Mouse (Mus musculus): ENCODE results near the gene Lsm12.
"Not testable (repeated sequence)": the region's sequence is repeated elsewhere in the genome, so short reads cannot be mapped to it uniquely, and the experiment has no call there.

Lsm12 gene

DNA sequence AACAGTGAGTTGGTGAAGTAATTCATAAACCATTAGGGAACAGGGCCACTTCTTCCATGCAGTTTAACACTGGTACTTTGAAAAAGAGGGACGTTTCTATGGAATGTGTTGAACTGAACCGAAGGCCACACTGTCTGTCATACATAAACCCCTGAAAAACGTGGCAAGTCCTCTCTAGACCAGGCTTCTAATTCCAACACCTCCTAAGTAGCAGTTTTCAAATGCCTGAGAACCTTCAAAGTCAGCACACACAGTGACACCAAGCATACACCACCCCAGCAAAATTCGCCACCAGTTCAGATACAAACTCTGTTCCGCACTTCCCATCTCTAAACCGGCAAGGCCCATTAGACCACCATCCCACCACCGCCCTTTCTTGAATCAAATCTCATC lies 847 bp downstream of the Lsm12 start:
- DNase-seq: no peak

DNA sequence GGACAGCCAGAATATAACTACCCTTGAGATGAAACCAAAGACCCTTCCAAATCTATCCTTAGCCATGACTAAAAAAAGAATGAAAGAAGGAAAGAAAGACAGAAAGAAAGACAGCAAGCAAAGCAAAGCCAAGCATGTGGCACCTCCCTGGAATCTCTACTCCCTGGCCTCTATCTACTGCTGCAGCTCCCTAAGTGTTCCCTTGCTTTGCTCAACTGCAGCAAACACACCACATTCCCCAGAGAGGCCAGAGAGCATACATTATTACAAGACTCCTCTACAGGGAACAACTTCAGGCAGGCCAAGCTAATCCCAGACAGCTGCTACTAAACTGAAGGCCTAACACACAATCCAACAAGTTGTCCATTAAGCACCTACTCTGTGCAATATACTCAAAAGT lies 5.3 kb downstream of the Lsm12 start:
- DNase-seq: no peak

DNA sequence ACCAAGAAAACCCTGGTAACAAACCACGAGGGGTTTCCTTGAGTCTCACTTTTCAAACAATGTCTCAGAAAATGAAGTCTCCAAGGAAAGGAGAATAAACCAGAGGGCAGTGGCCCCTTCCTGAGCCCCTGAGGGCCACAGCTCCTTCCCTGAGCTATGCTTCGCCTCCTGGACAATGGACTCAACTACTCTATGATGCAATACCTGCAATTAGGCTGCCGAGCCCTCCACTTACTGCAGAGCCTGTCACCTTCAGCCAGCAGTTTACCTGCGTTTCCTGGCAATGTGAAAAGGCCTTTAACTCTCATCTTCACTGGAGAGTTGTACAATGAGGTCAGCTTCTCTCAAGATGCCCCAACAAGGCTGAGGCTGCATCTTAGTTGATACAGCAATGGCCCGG lies 16.4 kb downstream of the Lsm12 start:
- no peak for DNase-seq

DNA sequence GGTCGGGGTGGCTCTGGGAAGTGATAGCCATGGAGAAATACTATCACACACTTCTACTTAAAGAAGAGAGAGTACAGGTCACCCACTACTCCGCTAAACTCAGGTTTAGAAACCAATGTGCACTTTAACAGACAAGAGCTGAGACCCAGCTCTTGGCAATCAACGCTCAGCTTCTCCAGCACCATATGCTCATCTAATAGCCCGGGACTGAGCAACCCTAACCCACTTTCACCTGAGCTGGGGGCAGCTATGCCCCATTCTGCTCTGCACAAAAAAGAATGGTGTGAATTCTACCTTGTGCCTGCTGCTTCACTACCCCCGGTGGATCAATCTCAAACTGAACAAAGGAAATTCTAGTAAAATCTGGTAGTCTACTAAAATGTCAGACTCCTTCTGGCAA lies 17.6 kb downstream of the Lsm12 start:
- DNase-seq: no peak

DNA sequence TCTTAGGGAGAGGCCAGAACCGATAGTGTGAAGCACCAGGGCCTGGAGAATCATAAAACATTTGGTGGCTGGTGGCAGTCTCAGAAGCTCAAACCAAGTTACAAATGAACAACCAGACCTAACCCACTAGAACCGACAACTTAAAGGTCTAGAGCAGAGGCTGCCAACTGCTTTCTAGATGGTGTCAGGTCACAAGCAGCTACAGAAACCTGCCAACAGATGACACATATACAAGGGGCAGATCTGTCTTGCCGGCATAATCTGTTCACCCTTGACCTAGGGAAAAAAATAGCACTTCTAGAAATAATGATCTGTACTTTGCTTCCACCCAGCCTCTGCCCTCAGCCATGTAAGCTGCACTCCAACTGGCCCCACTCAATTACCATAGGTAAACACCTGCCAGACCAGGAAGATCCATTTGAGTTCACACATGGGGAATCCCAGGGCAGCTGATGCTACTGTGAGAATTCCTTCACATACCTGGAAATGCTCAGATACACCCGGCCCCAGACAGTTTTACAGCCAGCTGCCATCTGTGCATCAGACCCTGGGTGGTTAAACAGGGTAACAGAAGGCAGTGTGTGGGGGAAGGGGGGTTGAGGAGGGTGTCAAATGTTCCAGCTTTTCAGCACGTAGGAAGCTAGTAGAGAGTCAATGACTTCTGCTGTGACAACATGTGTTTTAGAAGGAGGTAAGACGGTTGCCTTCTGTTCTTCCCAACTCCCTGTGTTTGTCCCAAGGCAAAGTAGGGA lies 18.9 kb downstream of the Lsm12 start:
- DNase-seq: no peak

DNA sequence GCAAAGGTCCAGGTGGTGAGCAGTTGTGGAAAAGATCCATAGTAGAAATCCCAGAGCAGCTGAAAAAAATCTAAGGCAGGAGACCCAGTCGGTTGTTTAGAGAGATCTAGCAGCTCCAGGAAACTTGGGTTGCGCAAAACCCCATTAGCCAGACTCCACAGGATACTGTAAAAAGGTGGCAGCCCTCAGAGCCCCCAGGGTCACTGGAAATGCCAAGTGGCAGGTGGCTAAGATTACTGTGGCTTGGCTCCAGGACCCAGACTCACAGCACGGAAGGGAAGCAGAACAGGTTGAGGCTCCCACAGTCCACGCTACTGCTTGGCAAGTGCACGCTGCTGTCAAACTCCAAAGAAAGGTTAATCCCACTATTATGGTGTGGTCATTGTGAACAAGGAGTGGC lies 25.3 kb downstream of the Lsm12 start:
- DNase-seq: no peak

DNA sequence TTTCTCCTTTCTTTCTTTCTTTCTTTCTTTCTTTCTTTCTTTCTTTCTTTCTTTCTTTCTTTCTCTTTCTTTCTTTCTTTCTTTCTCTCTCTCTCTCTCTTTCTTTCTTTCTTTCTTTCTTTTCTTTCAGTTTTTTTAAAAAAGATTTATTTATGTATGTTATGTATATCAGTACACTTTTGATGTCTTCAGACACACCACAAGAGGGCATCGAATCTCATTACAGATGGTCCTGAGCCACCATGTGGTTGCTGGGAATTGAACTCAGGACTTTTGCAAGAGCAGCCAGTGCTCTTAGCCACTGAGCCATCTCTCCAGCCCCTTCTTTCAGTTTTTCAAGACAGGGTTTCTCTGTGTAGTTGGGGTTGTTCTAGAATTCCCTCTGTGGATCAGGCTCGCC lies 27.1 kb downstream of the Lsm12 start:
- not testable (repeated sequence) for DNase-seq

DNA sequence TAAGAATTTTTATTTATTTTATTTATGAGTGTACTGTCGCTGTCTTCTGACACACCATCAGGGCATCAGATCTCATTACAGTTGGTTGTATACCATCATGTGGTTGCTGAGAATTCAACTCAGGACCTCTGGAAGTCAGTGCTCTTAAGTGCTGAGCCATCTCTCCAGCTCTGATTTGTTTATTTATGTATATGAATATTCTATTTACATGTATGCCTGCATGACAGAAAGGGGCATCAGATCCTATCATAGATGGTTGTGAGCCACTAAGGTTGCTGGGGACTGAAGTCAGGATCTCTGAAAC lies 28.4 kb downstream of the Lsm12 start:
- no peak for DNase-seq

DNA sequence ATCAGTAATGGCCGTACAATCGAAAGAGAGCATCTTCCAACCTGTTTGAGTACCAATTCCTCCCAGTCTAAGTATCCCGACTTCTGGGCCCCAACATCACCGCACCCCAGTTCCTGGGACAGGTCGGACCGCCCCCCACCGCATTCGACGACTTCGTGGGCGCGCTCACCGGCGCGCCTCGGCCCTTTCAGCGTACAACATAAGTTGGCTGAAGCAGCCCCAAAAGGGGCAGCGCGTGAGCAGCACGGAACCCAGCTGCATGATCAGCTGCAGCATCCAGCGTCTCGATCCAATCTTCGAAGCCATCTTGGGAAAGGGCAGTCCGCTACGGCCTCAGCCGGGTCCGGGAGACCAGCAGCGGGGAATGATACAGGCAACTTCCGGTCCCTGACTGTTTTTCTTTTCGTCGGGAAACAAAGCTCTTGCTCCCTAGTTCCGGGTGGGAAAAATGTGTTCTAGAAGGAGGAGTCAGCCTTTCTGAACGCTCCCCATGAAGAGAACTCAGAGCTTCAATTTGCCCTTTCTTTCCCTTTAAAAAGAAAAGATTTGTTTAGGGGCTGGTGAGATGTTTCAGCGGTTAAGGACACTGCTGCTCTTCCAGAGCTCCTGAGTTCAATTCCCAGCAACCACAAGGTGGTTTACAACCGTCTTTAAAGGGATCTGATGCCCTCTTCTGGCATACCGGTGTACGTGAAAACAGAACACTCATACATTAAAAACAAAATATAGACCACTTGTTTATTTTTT lies 28.9 kb downstream of the Lsm12 start, which contains the start of gene Tmem101:
Gene Tmem101 (minus strand): TSS at position 366 of the 747 bp plus-strand sequence.
- DNase-seq: peak; percentile 95

DNA sequence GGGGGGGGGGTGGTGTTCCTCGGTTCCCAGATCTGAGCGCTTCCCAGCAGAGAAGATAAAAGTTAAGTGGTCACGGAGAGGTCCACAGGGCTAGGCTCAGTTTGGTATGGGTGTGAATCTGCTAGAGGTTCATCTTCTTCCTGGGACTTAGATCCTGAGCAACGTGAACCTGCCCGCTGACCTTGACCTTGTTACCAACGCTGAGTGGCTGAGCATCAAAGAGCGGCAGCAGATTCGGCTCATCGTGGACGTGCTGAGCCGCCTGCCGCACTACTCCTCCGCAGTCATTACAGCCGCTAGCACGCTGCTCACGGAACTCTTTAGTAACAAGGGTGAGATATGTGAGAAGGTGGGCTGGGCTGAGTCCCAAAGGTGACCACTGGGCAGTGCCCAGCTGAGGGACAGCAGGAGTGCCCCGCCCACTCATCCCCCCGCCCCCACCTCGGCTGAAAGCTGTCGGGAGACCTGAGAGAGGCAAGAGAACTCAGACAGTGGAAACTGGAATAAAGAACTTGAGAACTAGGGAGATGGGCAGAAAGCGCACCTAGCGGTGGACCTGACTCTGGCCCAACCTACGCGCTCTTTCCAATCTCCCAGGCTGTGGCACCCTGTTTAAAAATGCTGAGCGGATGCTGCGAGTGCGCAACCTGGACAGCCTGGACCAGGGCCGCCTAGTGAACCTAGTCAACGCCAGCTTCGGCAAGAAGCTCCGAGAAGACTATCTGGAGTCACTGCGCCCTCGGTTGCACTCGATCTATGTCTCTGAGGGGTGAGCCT lies 37.7 kb downstream of the Lsm12 start:
- DNase-seq: peak in 1 of 2 experiments; percentile 29

DNA sequence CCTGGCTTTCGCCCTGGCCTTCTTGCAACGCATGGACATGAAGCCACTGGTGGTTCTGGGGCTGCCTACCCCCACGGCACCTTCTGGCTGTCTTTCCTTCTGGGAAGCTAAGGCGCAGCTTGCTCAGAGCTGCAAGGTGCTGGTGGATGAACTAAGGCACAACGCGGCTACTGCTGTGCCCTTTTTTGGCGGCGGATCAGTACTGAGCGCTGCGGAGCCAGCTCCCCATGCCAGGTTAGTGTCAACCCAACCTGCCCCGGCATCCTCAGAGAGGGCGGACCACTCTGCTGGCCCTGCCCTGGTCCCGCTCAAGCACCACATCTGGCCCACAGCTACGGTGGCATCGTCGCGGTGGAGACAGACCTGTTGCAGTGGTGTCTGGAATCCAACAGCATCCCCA lies 38.6 kb downstream of the Lsm12 start:
- DNase-seq: no peak

DNA sequence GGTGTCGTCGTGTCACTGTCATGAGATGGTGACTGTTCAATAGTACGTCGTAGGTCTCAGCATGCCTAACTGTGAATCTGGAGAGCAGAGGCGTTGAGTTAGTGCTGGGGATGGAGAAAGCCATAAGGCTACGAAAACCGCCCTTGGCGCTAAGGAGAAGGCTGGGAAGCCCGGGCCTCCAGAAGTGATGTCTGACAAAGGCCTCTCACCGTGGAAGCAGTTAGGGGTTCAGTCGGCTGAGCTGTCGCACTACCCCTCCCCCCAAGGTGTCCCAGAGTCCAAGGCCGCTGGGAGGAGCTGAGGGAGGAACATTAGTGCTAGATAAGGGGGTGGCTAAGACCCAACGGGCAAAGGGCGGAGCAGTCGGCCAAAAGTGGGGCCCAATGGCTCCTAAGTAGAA lies 39.1 kb downstream of the Lsm12 start:
- peak in 1 of 2 experiments; percentile 25 for DNase-seq

DNA sequence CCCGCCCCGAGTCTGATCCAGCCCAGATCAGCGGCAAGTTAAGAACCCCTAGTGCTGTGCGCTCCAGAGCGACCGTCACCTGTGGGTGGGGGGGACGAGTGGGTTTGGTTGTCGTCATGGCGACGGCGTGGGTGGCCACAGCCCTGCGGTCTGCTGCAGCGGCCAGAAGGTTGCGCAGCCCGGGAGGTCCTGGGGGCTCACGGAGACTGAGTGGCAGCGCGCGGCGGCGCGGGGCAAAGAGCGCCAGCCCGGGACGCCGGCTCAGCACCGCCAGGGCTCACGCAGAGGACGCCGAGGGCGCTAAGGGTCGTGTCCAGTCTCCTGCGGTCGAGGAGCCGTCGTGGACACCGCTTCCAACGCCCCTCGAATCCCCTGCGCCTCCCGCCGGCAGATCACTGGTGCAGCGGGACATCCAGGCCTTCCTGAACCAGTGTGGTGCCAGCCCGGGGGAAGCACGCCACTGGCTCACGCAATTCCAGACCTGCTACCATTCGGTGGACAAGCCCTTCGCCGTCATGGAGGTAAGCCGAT lies 39.6 kb downstream of the Lsm12 start, which contains the start of gene Nags:
Gene Nags (plus strand): TSS at position 43 of the 531 bp plus-strand sequence.
- DNase-seq: peak; percentile 28 to 53

DNA sequence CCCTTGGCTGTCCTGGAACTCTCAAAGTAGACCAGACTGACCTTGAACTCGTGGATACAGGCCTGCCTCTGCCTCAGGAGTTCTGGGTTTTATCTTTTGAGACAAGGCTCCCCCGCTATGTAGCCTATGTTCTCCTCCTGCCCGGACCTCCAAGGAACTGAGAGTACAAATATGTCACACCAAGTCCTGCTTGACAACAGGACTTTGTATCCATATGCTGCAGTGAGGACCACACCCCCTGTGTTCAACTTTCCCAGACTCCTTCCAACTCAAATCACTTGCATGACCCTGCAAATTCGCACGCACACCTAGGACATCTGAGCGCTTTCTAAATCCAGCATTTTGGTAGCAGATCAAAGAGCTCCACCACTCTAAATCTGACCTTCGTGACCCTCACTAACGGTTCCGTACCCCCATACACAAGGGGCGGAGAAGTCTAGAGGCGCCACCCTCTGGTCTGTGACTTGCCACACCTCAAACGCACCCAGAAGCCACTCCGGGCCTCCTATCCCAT lies 40.1 kb downstream of the Lsm12 start:
- DNase-seq: no peak

DNA sequence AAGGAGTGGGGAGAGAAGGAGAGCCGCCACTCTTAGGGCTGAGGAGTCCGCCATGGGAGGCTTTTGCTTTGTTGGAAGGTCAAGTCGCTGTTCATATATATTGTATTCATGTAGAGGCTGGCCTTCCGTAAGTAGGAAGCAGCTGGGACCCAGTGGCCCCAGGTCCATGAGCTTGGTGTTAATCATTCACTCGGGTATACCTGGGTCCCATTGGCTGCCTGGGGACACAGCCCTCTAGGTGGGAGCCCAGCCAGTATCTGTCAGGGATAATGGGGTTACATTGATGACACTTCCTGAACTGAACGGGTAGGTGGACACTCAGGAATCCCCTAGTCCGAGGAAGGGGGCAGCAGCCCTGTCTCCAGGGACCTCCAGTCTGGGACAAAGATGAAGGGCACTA lies 42.7 kb downstream of the Lsm12 start:
- no peak for DNase-seq

DNA sequence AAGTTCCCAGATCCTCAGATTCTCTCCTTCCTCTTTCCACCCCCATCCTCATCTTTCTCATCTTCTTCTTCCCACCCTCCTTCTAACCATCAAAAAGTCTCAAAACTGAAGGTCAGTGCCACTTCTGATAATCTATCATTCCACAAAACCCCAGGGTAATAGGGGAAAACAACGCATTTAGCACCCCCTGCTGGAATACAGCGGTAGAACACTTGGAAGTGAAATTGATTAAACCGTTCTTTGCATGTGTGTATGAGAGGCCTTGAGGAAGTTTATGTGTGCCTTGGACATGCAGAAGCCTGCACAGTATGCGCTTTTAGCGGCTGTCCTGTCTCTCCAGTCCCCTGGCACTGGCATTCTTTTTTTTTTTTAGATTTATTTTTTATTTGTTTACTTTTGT lies 44.6 kb downstream of the Lsm12 start:
- peak; percentile 73 for DNase-seq

DNA sequence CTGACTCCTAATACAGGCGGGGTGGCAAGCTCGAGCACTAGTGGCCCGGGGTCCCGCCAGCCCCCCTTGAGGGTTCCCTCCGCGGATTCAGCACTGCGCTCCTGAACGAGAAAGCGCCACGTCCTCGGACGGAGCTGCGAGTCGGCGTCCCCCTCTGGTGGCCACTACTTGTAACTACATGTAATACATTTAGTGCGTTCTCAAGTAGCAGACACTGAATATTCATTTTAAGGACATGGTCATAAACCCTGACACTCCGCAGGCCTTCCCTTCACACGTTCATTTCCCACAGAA lies 46.7 kb downstream of the Lsm12 start:
- DNase-seq: peak; percentile 77 to 83

DNA sequence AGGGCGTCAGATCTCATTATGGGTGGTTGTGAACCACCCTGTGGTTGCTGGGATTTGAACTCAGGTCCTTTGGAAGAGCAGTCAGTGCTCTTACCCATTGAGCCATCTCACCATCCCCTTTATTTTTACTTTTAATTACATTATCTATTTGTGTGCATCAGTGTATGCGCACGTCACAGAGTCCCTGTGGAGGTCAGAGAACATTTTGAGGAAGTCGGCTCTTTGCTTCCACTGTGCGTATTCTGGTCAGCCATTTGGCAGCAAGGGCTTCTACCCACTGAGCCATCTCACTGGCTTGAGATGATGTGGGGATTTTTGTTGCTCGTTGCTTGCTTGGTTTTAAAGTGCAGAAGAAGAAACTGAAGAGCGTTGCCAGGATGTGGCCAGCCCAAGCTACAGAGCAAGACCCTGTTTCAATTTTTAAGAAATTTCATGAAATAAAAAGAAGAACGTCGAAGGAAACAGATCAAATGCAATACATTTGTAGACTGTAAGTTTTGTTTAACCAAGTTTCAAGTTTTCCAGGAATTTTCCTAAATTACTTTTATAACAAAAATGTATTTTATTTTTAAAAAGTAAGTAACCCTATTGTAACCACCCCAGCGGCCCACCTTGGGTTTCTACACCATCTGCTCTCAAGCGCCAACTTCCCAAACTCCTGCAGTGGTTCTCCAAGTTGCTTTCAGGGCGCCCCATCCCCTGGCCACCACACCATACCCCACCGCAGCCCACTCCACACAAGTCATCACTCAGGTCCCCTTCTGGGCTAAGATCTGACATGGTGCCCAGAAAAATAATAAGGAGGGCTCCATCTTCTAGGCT lies 47.3 kb downstream of the Lsm12 start:
- DNase-seq: no peak

DNA sequence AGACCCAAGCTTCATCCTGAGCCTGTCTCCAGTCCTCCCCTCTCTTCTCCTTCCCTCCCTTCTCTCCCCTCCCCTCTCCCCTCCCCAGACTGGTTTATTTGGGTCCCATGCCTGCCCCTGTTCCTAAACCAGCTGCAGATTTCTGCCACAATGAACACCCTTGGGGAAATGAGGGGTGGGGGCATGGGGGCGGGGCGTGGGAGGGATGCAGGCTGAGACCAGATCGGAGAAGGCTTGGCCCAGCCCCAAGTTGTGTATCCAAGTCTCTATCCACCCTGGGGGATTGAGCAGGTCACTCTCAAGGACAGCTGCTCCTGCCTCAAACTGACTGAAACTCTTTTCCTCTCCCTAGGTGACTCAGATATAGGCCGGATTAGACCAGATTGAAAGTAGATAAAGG lies 50.6 kb downstream of the Lsm12 start:
- DNase-seq: no peak

DNA sequence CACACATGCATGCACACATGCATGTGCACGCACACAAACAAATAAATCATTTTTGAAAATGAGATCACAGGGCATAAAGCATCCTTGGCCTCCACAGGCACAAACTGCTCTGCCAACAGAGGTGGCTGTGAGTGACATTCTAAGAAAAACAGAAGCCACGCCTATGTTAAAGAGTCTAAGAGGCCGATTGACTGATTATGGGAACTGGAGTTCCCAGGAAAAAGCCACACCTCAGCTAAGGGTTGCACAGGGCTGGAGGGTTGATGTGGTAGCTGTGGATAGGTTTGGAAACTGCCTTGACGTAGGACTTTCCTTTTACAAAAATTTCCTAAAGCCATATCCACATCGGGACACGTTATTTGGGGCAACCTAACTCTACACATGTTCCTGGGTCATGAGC lies 67.7 kb downstream of the Lsm12 start:
- no peak for DNase-seq

DNA sequence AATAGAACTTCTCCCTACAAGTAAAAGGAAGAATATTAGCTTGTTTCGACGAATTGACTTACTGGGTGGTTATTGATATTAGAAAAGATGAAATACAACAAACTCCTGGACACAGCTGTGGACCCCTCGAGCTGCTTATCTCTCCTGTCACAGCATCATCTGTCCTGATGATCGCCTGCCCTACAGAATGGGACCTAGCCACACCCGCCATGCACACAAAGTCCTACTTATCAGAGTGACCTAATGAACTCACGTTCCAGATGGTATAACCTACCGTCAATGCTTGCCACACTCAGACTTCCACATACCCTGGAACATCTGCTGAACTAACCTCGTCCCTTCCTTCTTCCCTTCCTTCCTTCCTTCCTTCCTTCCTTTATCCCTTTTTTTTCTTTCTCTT lies 68.9 kb downstream of the Lsm12 start:
- DNase-seq: no peak
